Mouse (Mus musculus) lung, embryonic 14.5 days (tissue): ENCODE measurements at regions not wholly inside any gene's neighbourhood (a gene's known extent, or its start where the extent isn't known, plus 50 kb on each side); places are given as distances from the start of the nearest gene placed in this dataset.
A peak's percentile ranks its signal among the peaks of the same experiment; 100 is the strongest.

Experiments
- ATAC-seq: fragments of 200-750 bp; cut with Nextera tagmentation; 2 replicates; pipeline ENCODE4 v1.8.0; 2017; ENCODE audit warnings: mild to moderate bottlenecking, moderate TSS enrichment, moderate library complexity; ENCODE audit not compliant: insufficient read depth
- DNase-seq: peaks from one replicate; pipeline ENCODE4 v3.0.0-alpha.2; 2015
- H3K27ac ChIP-seq: fragments of 300-500 bp; sonication (generic); 2 replicates; pipeline ENCODE4 v1.5.1; 2014; ENCODE audit warnings: low read depth, mild to moderate bottlenecking, moderate library complexity
- H3K27me3 ChIP-seq: fragments of 300-500 bp; sonication (generic); 2 replicates; pipeline ENCODE4 v1.6.1; 2014; ENCODE audit warnings: low read length, control low read depth; ENCODE audit not compliant: insufficient read depth
- H3K36me3 ChIP-seq: fragments of 300-500 bp; sonication (generic); 2 replicates; pipeline ENCODE4 v1.6.1; 2014; ENCODE audit warnings: control low read depth; ENCODE audit not compliant: insufficient read depth
- H3K4me1 ChIP-seq: fragments of 300-500 bp; sonication (generic); 2 replicates; pipeline ENCODE4 v1.6.1; 2014; ENCODE audit warnings: antibody characterized with exemption, control low read depth; ENCODE audit not compliant: insufficient read depth
- H3K4me2 ChIP-seq: fragments of 300-500 bp; sonication (generic); 2 replicates; pipeline ENCODE4 v1.6.1; 2014; ENCODE audit warnings: mild to moderate bottlenecking
- H3K4me3 ChIP-seq: fragments of 300-500 bp; sonication (generic); 2 replicates; pipeline ENCODE4 v1.5.1; 2014; ENCODE audit warnings: low read depth, low read length
- H3K9ac ChIP-seq: fragments of 300-500 bp; sonication (generic); 2 replicates; pipeline ENCODE4 v1.6.1; 2014
- H3K9me3 ChIP-seq: fragments of 300-500 bp; sonication (generic); 2 replicates; pipeline ENCODE4 v1.6.1; 2016; ENCODE audit warnings: low read depth, low read length, control low read depth
- CTCF ChIP-seq: IDR thresholded peaks from 2 replicates; pipeline ENCODE4 v1.5.1; 2016; ENCODE audit warnings: antibody characterized with exemption, low read depth
- WGBS: fragments of 180-500 bp; shearing (Covaris S2); extraction: QIAGEN DNeasy Blood & Tissue Kit; methylation state at CpG from one replicate; pipeline ENCODE4 v1.1.7; 2014; 5-methylcytosine and 5-hydroxymethylcytosine counted together

- no peaks in the 10 kb centered on the region for H3K9me3 ChIP-seq
- TF ChIP-seq CTCF, result no peak
- no peak for ATAC-seq
- peak; percentile 29 for DNase-seq
- H3K4me2 ChIP-seq, result no peak overlapping the region
- no peaks in the 10 kb centered on the region for H3K36me3 ChIP-seq
- no peaks in the 10 kb centered on the region for H3K27me3 ChIP-seq
- H3K4me1 ChIP-seq, result no peaks in the 10 kb centered on the region
- H3K27ac ChIP-seq, result no peak overlapping the region
- H3K4me3 ChIP-seq, result no peak overlapping the region
- WGBS, result 53% methylated on average over 10 of the region's 10 CpGs
- no peak overlapping the region for H3K9ac ChIP-seq
Observed at GRCm38 (mm10) chr9:122525621-122526055, 174.2 kb downstream of the Abhd5 start.

GRCm38 (mm10) chr9:122528267-122528666 lies 176.9 kb downstream of the Abhd5 start:
- ATAC-seq, result no peak
- no peaks in the 10 kb centered on the region for H3K36me3 ChIP-seq

GRCm38 (mm10) chr9:122529721-122530120 lies 178.3 kb downstream of the Abhd5 start:
- Histone ChIP-seq H3K27me3 (no peaks in the 10 kb centered on the region), H3K9me3 (no peaks in the 10 kb centered on the region), H3K9ac (no peak overlapping the region), H3K4me2 (no peak overlapping the region), H3K36me3 (no peaks in the 10 kb centered on the region), H3K4me1 (no peaks in the 10 kb centered on the region), H3K4me3 (no peak overlapping the region), H3K27ac (no peak overlapping the region)
- ATAC-seq (no peak), DNase-seq (no peak)
- no peak for TF ChIP-seq CTCF

More at GRCm38 (mm10) chr9:122528267-122528666, 176.9 kb downstream of the Abhd5 start:
- no peaks in the 10 kb centered on the region for H3K9me3 ChIP-seq
- no peak for DNase-seq
- 54% methylated on average over 6 of the region's 6 CpGs for WGBS
- H3K4me3 ChIP-seq, result no peak overlapping the region
- no peak overlapping the region for H3K27ac ChIP-seq
- no peaks in the 10 kb centered on the region for H3K4me1 ChIP-seq
- H3K27me3 ChIP-seq, result no peaks in the 10 kb centered on the region
- no peak for TF ChIP-seq CTCF
- H3K9ac ChIP-seq, result no peak overlapping the region
- H3K4me2 ChIP-seq, result no peak overlapping the region

- 66% methylated on average over 2 of the region's 2 CpGs for WGBS
- H3K36me3 ChIP-seq, result no peaks in the 10 kb centered on the region
- TF ChIP-seq CTCF, result no peak
Observed at GRCm38 (mm10) chr9:122531806-122532205, 180.4 kb downstream of the Abhd5 start.

GRCm38 (mm10) chr9:122534121-122534814 lies 182.9 kb downstream of the Abhd5 start:
- no peak for TF ChIP-seq CTCF
- 26% methylated on average over 15 of the region's 15 CpGs for WGBS
- Histone ChIP-seq H3K4me1 (no peaks in the 10 kb centered on the region), H3K9me3 (no peaks in the 10 kb centered on the region), H3K27me3 (no peaks in the 10 kb centered on the region), H3K27ac (no peak overlapping the region), H3K36me3 (no peaks in the 10 kb centered on the region), H3K9ac (no peak overlapping the region), H3K4me3 (no peak overlapping the region), H3K4me2 (no peak overlapping the region)
- DNase-seq, result peak; percentile 76
- ATAC-seq, result peak; percentile 21; the same call in 1 of the 2 replicates

More at GRCm38 (mm10) chr9:122531806-122532205, 180.4 kb downstream of the Abhd5 start:
- Histone ChIP-seq H3K9ac (no peak overlapping the region), H3K4me3 (no peak overlapping the region), H3K27me3 (no peaks in the 10 kb centered on the region), H3K9me3 (no peaks in the 10 kb centered on the region), H3K4me1 (no peaks in the 10 kb centered on the region), H3K27ac (no peak overlapping the region), H3K4me2 (no peak overlapping the region)
- ATAC-seq (no peak), DNase-seq (no peak)

DNA sequence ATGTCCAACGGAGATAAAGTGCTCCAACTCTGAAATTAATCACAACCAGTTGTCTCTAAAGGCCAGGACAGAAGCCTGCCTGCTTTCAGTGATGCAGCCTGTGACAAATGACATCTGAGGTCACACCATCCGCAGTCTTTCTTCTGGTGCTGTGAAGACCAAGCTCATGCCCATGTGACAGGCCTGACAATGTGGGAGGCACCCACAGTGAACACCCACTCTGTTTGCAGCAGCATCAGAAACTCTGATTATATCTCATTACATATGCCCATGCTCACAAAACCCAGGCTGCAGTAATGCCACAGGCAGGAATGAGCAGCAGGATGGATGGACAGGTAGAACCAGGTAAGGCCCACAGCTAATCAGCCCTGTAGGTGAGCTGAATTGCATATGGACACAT lies 183.6 kb downstream of the Abhd5 start:
- ATAC-seq (no peak), DNase-seq (no peak)
- WGBS, result 39% methylated on average over 2 of the region's 2 CpGs

GRCm38 (mm10) chr9:122540091-122540490 lies 188.7 kb downstream of the Abhd5 start:
- H3K4me1 ChIP-seq, result no peaks in the 10 kb centered on the region
- H3K9ac ChIP-seq, result no peak overlapping the region
- H3K4me2 ChIP-seq, result no peak overlapping the region
- no peaks in the 10 kb centered on the region for H3K36me3 ChIP-seq
- no peak overlapping the region for H3K4me3 ChIP-seq
- DNase-seq (peak; percentile 59), ATAC-seq (no peak)
- WGBS, result 34% methylated on average over 3 of the region's 3 CpGs
- H3K27me3 ChIP-seq, result no peaks in the 10 kb centered on the region
- H3K9me3 ChIP-seq, result no peaks in the 10 kb centered on the region
- H3K27ac ChIP-seq, result no peak overlapping the region
- no peak for TF ChIP-seq CTCF

More for the DNA sequence above, 183.6 kb downstream of the Abhd5 start:
- no peaks in the 10 kb centered on the region for H3K27me3 ChIP-seq
- H3K9me3 ChIP-seq, result no peaks in the 10 kb centered on the region
- no peak overlapping the region for H3K4me2 ChIP-seq
- H3K36me3 ChIP-seq, result no peaks in the 10 kb centered on the region
- no peak overlapping the region for H3K9ac ChIP-seq
- no peak for TF ChIP-seq CTCF
- no peak overlapping the region for H3K27ac ChIP-seq
- no peak overlapping the region for H3K4me3 ChIP-seq
- H3K4me1 ChIP-seq, result no peaks in the 10 kb centered on the region
